Mouse (Mus musculus): ENCODE results near the gene Sumo2.
"Not testable (repeated sequence)": the region's sequence is repeated elsewhere in the genome, so short reads cannot be mapped to it uniquely, and the experiment has no call there.

The Sumo2 gene

DNA sequence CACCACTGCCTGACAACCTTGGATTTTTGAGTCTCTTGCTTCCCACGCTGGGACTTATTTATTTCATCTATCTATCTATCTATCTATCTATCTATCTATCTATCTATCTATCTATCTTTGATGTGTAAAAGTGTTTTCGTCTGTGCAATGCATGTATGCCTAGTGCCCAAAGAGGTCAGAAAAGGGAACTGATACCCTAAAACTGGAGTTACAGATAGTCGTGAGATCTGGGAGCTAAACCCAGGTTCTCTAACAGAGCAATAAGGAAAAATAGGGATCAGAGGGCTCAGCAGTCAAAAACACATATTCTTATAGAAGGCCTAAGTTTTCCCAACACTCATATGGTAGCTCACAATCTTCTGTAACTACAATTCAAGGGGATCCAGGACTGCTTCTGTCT lies 16.5 kb downstream of the Sumo2 start:
- DNase-seq (ENCODE audit: extremely low spot score, low spot score), result no peak

DNA sequence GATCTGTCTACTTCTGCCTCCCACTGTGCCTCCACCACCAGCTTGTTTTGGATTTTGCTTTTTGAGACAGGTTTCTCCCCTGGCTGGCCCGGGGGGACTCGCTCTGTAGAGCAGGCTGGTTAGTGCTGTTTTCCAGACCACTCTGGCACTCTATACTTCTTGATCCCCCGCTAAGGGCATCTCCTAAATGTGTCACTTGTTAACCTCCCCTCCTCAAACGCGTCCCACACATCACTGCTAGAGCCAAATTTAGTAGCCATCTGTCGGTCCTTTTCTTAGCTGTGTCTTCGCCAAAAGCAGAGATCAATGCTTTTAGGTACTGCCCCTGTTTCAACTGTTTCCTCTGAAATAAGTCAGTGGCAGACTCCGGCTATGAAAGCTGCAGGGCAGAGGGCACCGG lies 17.4 kb downstream of the Sumo2 start:
- no peak for DNase-seq (ENCODE audit: extremely low spot score, low spot score)

- DNase-seq (ENCODE audit: extremely low spot score, low spot score), result no peak
Observed at GRCm38 (mm10) chr11:115516942-115517341, 19.1 kb downstream of the Sumo2 start.

DNA sequence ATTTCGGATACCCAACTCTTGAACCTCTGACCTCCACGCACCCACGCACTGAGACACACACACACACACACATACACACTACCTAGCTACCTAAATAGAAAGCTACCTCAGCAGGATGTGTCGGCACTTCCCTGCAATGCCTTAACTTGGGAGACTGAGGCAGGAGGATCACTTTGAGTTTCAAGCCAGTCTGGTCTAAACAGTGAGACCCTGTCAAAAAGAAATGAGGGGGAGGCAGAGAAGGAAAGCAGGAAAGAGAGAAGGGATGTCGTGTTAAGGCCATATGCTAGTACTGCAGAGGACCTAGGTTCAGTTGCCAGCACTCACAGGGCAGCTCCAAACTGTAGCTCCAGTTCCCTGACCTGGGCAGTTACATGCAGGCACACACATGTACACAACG lies 21.1 kb downstream of the Sumo2 start:
- DNase-seq (ENCODE audit: extremely low spot score, low spot score), result no peak

DNA sequence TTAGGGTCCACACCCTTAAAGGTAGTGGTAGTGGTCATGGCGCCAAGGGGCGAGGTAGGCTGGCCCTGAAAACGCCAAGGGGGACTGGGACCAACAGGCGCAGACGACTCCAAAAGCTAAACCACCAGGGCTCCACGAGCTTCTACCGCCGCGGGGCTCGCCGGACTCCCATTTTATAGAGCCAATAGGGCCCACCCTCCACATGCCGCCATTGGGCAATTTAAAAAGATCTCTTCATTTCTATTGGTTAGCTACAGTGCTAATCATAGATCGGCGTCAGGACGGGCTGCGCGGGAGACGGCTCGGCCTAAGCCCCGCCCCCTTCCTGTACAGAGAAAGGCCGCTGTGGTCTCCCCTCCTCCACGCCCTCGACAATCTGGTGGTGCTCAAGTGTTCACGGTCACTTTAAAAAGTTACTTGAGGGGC lies 21.8 kb downstream of the Sumo2 start, which contains the start of gene Jpt1:
Gene Jpt1, minus strand, starts transcription at position 150 of the 426 bp plus-strand sequence.
- DNase-seq (ENCODE audit: extremely low spot score, low spot score), result peak; percentile 95

- DNase-seq (ENCODE audit: extremely low spot score, low spot score), result peak; percentile 74
Observed at GRCm38 (mm10) chr11:115513271-115514237, 22.5 kb downstream of the Sumo2 start.

- peak; percentile 37 for DNase-seq (ENCODE audit: extremely low spot score, low spot score)
Observed at GRCm38 (mm10) chr11:115512407-115513183, 23.5 kb downstream of the Sumo2 start.

- DNase-seq (ENCODE audit: extremely low spot score, low spot score), result no peak
Observed at GRCm38 (mm10) chr11:115512004-115512403, 24.1 kb downstream of the Sumo2 start.

- no peak for DNase-seq (ENCODE audit: extremely low spot score, low spot score)
Observed at GRCm38 (mm10) chr11:115511121-115511520, 25.0 kb downstream of the Sumo2 start.

- DNase-seq (ENCODE audit: extremely low spot score, low spot score), result no peak
Observed at GRCm38 (mm10) chr11:115510507-115510888, 25.6 kb downstream of the Sumo2 start.

GRCm38 (mm10) chr11:115509773-115510506 lies 26.1 kb downstream of the Sumo2 start:
- DNase-seq (ENCODE audit: extremely low spot score, low spot score), result no peak

DNA sequence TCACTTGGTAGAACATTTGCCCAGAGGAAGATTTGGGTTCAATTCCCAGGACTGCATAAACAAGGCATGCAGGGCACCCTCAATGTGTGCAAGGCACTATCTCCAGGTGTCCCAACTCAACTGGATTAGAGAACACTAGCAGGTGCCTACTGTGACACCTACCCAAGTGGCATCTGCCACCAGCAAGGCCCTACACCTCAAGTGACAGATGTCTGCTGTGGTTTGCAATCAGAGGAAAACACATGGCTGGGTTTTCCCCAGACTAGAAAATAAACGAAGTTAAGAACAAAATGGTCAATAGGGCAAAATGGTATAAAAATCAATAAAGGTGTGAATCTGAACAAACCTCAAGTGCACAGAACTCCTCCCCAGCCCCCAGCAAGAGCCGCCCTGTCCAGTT lies 28.0 kb downstream of the Sumo2 start:
- DNase-seq (ENCODE audit: extremely low spot score, low spot score), result no peak

DNA sequence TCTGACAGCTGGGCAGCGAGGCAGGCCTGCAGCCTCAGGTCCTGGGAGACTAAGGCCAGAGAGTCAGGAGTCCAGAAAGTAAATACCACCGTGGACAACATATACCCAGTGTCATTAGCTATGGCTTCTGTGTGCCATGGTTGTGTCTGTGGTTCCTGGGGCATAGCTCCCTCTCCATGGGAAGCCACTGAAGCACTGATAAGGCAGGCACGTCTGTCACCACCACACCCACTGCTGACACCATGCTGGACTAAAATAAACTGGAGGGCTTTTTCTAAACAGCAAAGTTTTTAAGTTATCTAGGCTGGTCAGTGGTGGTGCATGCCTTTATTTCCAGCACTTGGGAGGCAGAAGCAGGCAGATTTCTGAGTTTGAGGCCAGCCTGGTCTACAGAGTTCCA lies 29.5 kb downstream of the Sumo2 start:
- DNase-seq (ENCODE audit: extremely low spot score, low spot score), result no peak

GRCm38 (mm10) chr11:115502636-115503035 lies 33.4 kb downstream of the Sumo2 start:
- DNase-seq (ENCODE audit: extremely low spot score, low spot score), result no peak

DNA sequence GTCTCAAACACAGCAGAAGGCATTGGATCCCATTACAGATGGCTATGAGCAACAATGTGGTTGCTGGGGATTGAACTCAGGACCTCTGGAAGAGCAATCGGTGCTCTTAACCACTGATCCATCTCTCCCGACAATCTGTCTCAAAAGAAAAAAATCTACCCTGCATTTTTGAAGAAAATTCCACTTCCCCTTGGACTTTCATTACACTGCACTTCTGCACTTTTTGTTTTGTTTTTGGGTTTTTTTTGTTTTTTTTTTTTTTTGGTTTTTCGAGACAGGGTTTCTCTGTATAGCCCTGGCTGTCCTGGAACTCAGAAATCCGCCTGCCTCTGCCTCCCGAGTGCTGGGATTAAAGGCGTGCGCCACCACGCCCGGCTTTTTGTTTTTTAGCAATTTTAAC lies 39.5 kb downstream of the Sumo2 start:
- not testable (repeated sequence) for DNase-seq (ENCODE audit: extremely low spot score, low spot score)

DNA sequence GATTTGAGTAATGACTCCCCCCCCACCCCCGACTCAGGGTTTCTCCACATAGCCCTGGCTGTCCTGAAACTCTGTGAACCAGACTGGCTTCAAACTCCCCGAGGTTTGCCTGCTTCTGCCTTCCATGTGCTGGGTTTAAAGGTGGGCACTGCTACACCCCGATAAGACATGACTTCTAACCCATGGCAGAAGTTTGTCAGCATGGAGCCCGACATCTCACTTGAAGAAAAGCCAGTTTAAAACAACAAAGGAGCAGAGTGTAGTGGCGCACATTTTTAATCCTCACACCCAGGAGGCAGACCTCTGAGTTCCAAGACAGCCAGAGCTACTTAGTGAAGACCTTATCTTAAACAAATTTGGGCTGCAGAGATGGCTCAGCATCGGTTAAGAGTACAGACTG lies 43.7 kb downstream of the Sumo2 start:
- DNase-seq (ENCODE audit: extremely low spot score, low spot score), result no peak

- peak; percentile 81 for DNase-seq (ENCODE audit: extremely low spot score, low spot score)
Observed at GRCm38 (mm10) chr11:115491356-115492083, 44.6 kb downstream of the Sumo2 start, which contains the start of gene Nt5c. Nt5c (minus strand) TSS chr11:115491862.

DNA sequence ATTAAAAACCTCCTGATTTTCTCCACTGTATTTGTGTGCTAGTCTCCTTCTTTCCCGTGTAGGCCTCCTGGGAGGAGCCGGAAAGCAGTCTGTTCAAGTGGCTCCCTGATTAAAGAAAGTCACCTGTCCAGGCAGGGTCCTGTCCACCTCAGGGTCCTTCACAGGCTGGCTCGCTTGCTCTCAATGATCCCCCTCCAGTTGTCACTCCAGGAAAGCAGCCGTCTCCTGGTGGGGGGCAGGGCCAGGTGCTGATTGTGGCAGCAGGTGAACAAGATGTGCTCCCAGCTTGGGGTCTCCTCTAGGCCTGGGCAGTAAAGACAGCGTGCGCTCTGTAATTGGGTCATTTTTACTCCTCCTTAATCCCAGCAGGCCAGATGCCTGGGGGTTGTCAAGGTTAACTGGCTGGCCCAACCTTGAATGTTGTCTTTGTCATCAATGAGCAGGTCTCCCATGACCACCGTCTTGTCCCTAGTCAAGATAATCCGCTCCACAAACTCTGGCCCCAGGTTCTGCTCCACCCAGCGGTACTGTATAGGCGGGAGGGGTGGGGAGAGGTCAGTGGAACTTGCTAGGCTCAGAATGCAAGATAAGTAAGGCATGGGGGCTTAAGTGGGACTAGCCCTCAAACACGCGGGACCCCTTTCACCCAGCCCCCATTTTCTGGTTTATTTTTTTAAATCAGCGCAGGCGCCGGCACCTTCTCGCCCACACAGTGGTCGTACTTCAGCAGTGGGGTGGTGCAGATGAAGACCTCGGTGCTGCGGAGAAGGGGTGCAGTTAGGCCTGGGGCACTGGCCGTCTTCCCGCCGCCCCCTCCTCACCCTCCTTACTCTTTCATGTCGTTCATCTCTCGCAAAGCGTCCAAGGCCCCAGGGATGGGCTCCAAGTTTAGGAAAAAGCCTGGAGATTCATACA lies 45.4 kb downstream of the Sumo2 start:
- DNase-seq (ENCODE audit: extremely low spot score, low spot score), result no peak

GRCm38 (mm10) chr11:115488551-115489104 lies 47.4 kb downstream of the Sumo2 start:
- no peak for DNase-seq (ENCODE audit: extremely low spot score, low spot score)
